Mouse (Mus musculus): ENCODE measurements around the gene Fam92b.

DNA sequence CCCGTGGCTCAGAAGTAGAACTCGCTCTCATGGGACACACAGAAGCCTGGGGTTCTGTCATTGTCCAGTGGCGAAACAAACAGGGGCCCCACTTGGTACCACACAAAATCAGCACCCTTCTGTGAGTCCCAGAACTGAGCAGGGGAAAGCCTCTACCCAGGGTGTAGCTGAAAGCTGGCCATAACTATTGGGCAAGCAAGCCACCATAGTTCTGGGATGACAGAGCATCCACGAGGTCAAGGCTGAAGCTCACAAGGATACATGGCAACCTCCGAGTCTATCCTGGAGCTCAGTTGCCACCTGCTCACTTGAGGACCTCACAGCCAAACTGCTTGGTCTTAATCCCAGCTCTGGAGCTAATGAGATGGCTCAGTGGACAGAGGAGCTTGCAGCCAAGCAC is 4.0 kb upstream of the Fam92b start:
- TF ChIP-seq POLR2A (IDR thresholded peaks at IDR 0.05; ENCODE audit: borderline replicate concordance, control insufficient read depth, low read depth, low read length) (no peak), CTCF (IDR thresholded peaks at IDR 0.05; ENCODE audit: control insufficient read depth, insufficient read depth, low read length) (no peak)
